Mouse (Mus musculus) neural tube, embryonic 10.5 days (tissue): ENCODE data around the gene Cacna1c.
A peak's percentile ranks its signal among the peaks of the same experiment; 100 is the strongest.

ENCODE experiments used
- DNase-seq: peaks from one replicate; pipeline ENCODE4 v3.0.0-alpha.2; 2017; ENCODE audit warnings: low spot score; ENCODE audit errors: extremely low spot score

The Cacna1c gene

GRCm38 (mm10) chr6:119196382-119197305 is at the start of gene Cacna1c:
Gene Cacna1c (minus strand): TSS chr6:119196418.
- no peak for DNase-seq

- DNase-seq = no peak
These were observed 44.9 kb upstream of the Cacna1c start for GRCm38 (mm10) chr6:119240871-119241705.

GRCm38 (mm10) chr6:119240256-119240655 is 44.0 kb upstream of the Cacna1c start:
- DNase-seq = no peak

- DNase-seq = no peak
These were observed 43.3 kb upstream of the Cacna1c start for GRCm38 (mm10) chr6:119239341-119240005.

- DNase-seq = no peak
These were observed 41.3 kb upstream of the Cacna1c start for GRCm38 (mm10) chr6:119237427-119237989.

- no peak for DNase-seq
These were observed 40.0 kb upstream of the Cacna1c start, which contains the start of gene Cacna2d4 for GRCm38 (mm10) chr6:119236241-119236640. Gene Cacna2d4 (plus strand): TSS chr6:119236526.

- DNase-seq = no peak
These were observed 39.2 kb upstream of the Cacna1c start for GRCm38 (mm10) chr6:119235441-119235840.

GRCm38 (mm10) chr6:119233066-119233465 is 36.8 kb upstream of the Cacna1c start:
- peak; percentile 27 for DNase-seq

GRCm38 (mm10) chr6:119228861-119229603 is 32.8 kb upstream of the Cacna1c start:
- no peak for DNase-seq

GRCm38 (mm10) chr6:119227001-119227400 is 30.8 kb upstream of the Cacna1c start:
- no peak for DNase-seq

GRCm38 (mm10) chr6:119225731-119226130 is 29.5 kb upstream of the Cacna1c start:
- DNase-seq = no peak

- no peak for DNase-seq
These were observed 29.0 kb upstream of the Cacna1c start for GRCm38 (mm10) chr6:119225226-119225625.

GRCm38 (mm10) chr6:119224451-119225195 is 28.4 kb upstream of the Cacna1c start:
- no peak for DNase-seq

- peak; percentile 53 for DNase-seq
These were observed 24.1 kb upstream of the Cacna1c start for GRCm38 (mm10) chr6:119220297-119220696.

GRCm38 (mm10) chr6:119219237-119219870 is 23.1 kb upstream of the Cacna1c start:
- no peak for DNase-seq

GRCm38 (mm10) chr6:119218591-119218990 is 22.4 kb upstream of the Cacna1c start:
- no peak for DNase-seq

- no peak for DNase-seq
These were observed 21.4 kb upstream of the Cacna1c start for GRCm38 (mm10) chr6:119217661-119218060.

- DNase-seq = no peak
These were observed 18.9 kb upstream of the Cacna1c start for GRCm38 (mm10) chr6:119215040-119215613.

- DNase-seq = no peak
These were observed 18.0 kb upstream of the Cacna1c start for GRCm38 (mm10) chr6:119214190-119214589.
